Mouse (Mus musculus): ENCODE measurements at regions not wholly inside any gene's neighbourhood (a gene's known extent, or its start where the extent isn't known, plus 50 kb on each side); places are given as distances from the start of the nearest gene placed in this dataset.

- no peak overlapping the region for H3K9ac ChIP-seq (ENCODE audit: low read length)
- no peaks in the 10 kb centered on the region for H3K4me1 ChIP-seq (replicated peaks; ENCODE audit: control insufficient read depth, insufficient read depth)
- WGBS: 39% methylated on average over 6 of the region's 6 CpGs
- H3K4me2 ChIP-seq (replicated peaks; ENCODE audit: low read depth): no peak overlapping the region
- no peak overlapping the region for H3K4me3 ChIP-seq (ENCODE audit: low read depth, low read length)
- H3K9me3 ChIP-seq (ENCODE audit: control insufficient read depth, low read length): no peaks in the 10 kb centered on the region
- no peaks in the 10 kb centered on the region for H3K36me3 ChIP-seq (ENCODE audit: control insufficient read depth, insufficient read depth, low read length)
- TF ChIP-seq CTCF (IDR thresholded peaks at IDR 0.05; ENCODE audit: low read depth) (no peak), EP300 (optimal IDR thresholded peaks at IDR 0.05) (no peak)
- no peak overlapping the region for H3K27ac ChIP-seq (replicated peaks)
- no peaks in the 10 kb centered on the region for H3K27me3 ChIP-seq (ENCODE audit: control insufficient read depth, insufficient read depth, low read length)
- DNase-seq (ENCODE audit: low spot score): no peak
- ATAC-seq (ENCODE audit: low FRiP score, low TSS enrichment): no peak
These were observed 88.8 kb downstream of the Insig2 start for GRCm38 (mm10) chr1:121243576-121243975.

- no peak for ATAC-seq (ENCODE audit: low FRiP score, low TSS enrichment)
- H3K36me3 ChIP-seq (ENCODE audit: control insufficient read depth, insufficient read depth, low read length): no peaks in the 10 kb centered on the region
- H3K27me3 ChIP-seq (ENCODE audit: control insufficient read depth, insufficient read depth, low read length): no peaks in the 10 kb centered on the region
- 48% methylated on average over 2 of the region's 2 CpGs for WGBS
- no peak overlapping the region for H3K27ac ChIP-seq (replicated peaks)
- no peak overlapping the region for H3K9ac ChIP-seq (ENCODE audit: low read length)
- no peak for DNase-seq (ENCODE audit: low spot score)
- no peak overlapping the region for H3K4me2 ChIP-seq (replicated peaks; ENCODE audit: low read depth)
- H3K4me3 ChIP-seq (ENCODE audit: low read depth, low read length): no peak overlapping the region
- no peak for TF ChIP-seq EP300 (optimal IDR thresholded peaks at IDR 0.05)
- TF ChIP-seq CTCF (IDR thresholded peaks at IDR 0.05; ENCODE audit: low read depth): no peak
- no peaks in the 10 kb centered on the region for H3K9me3 ChIP-seq (ENCODE audit: control insufficient read depth, low read length)
- no peaks in the 10 kb centered on the region for H3K4me1 ChIP-seq (replicated peaks; ENCODE audit: control insufficient read depth, insufficient read depth)
These were observed 84.8 kb downstream of the Insig2 start for GRCm38 (mm10) chr1:121247556-121247955.

- no peaks in the 10 kb centered on the region for H3K4me1 ChIP-seq (replicated peaks; ENCODE audit: control insufficient read depth, insufficient read depth)
- no peak for DNase-seq (ENCODE audit: low spot score)
- H3K9me3 ChIP-seq (ENCODE audit: control insufficient read depth, low read length): no peaks in the 10 kb centered on the region
- no peak overlapping the region for H3K9ac ChIP-seq (ENCODE audit: low read length)
- H3K27ac ChIP-seq (replicated peaks): no peak overlapping the region
- no peak for TF ChIP-seq EP300 (optimal IDR thresholded peaks at IDR 0.05)
- peak; percentile 72 for TF ChIP-seq CTCF (IDR thresholded peaks at IDR 0.05; ENCODE audit: low read depth)
- no peaks in the 10 kb centered on the region for H3K36me3 ChIP-seq (ENCODE audit: control insufficient read depth, insufficient read depth, low read length)
- WGBS: 56% methylated on average over 1 of the region's 1 CpGs
- H3K4me3 ChIP-seq (ENCODE audit: low read depth, low read length): no peak overlapping the region
- H3K4me2 ChIP-seq (replicated peaks; ENCODE audit: low read depth): no peak overlapping the region
- ATAC-seq (ENCODE audit: low FRiP score, low TSS enrichment): no peak
- no peaks in the 10 kb centered on the region for H3K27me3 ChIP-seq (ENCODE audit: control insufficient read depth, insufficient read depth, low read length)
These were observed 83.3 kb downstream of the Insig2 start for GRCm38 (mm10) chr1:121249081-121249480.

GRCm38 (mm10) chr1:121250686-121251085 lies 81.7 kb downstream of the Insig2 start:
- no peak overlapping the region for H3K4me2 ChIP-seq (replicated peaks; ENCODE audit: low read depth)
- no peaks in the 10 kb centered on the region for H3K9me3 ChIP-seq (ENCODE audit: control insufficient read depth, low read length)
- no peaks in the 10 kb centered on the region for H3K36me3 ChIP-seq (ENCODE audit: control insufficient read depth, insufficient read depth, low read length)
- DNase-seq (ENCODE audit: low spot score) (no peak), ATAC-seq (ENCODE audit: low FRiP score, low TSS enrichment) (no peak)
- no peak for TF ChIP-seq CTCF (IDR thresholded peaks at IDR 0.05; ENCODE audit: low read depth)
- TF ChIP-seq EP300 (optimal IDR thresholded peaks at IDR 0.05): no peak
- no peak overlapping the region for H3K9ac ChIP-seq (ENCODE audit: low read length)
- no peaks in the 10 kb centered on the region for H3K27me3 ChIP-seq (ENCODE audit: control insufficient read depth, insufficient read depth, low read length)
- no peak overlapping the region for H3K4me3 ChIP-seq (ENCODE audit: low read depth, low read length)
- no peaks in the 10 kb centered on the region for H3K4me1 ChIP-seq (replicated peaks; ENCODE audit: control insufficient read depth, insufficient read depth)
- no peak overlapping the region for H3K27ac ChIP-seq (replicated peaks)
- 87% methylated on average over 4 of the region's 4 CpGs for WGBS

- no peak for ATAC-seq (ENCODE audit: low FRiP score, low TSS enrichment)
These were observed 80.3 kb downstream of the Insig2 start for GRCm38 (mm10) chr1:121252056-121252455.

GRCm38 (mm10) chr1:121254196-121254595 lies 78.2 kb downstream of the Insig2 start:
- Histone ChIP-seq H3K27ac (replicated peaks) (no peak overlapping the region), H3K4me2 (replicated peaks; ENCODE audit: low read depth) (no peak overlapping the region), H3K9ac (ENCODE audit: low read length) (no peak overlapping the region), H3K9me3 (ENCODE audit: control insufficient read depth, low read length) (no peaks in the 10 kb centered on the region), H3K27me3 (ENCODE audit: control insufficient read depth, insufficient read depth, low read length) (no peaks in the 10 kb centered on the region), H3K36me3 (ENCODE audit: control insufficient read depth, insufficient read depth, low read length) (no peaks in the 10 kb centered on the region), H3K4me1 (replicated peaks; ENCODE audit: control insufficient read depth, insufficient read depth) (no peaks in the 10 kb centered on the region), H3K4me3 (ENCODE audit: low read depth, low read length) (no peak overlapping the region)
- DNase-seq (ENCODE audit: low spot score): no peak
- WGBS: 73% methylated on average over 9 of the region's 9 CpGs
- TF ChIP-seq EP300 (optimal IDR thresholded peaks at IDR 0.05): no peak
- no peak for TF ChIP-seq CTCF (IDR thresholded peaks at IDR 0.05; ENCODE audit: low read depth)
- ATAC-seq (ENCODE audit: low FRiP score, low TSS enrichment): no peak

More at GRCm38 (mm10) chr1:121252056-121252455, 80.3 kb downstream of the Insig2 start:
- no peak for DNase-seq (ENCODE audit: low spot score)
- Histone ChIP-seq H3K4me2 (replicated peaks; ENCODE audit: low read depth) (no peak overlapping the region), H3K4me3 (ENCODE audit: low read depth, low read length) (no peak overlapping the region), H3K9ac (ENCODE audit: low read length) (no peak overlapping the region), H3K4me1 (replicated peaks; ENCODE audit: control insufficient read depth, insufficient read depth) (no peaks in the 10 kb centered on the region), H3K9me3 (ENCODE audit: control insufficient read depth, low read length) (no peaks in the 10 kb centered on the region), H3K27ac (replicated peaks) (no peak overlapping the region), H3K27me3 (ENCODE audit: control insufficient read depth, insufficient read depth, low read length) (no peaks in the 10 kb centered on the region), H3K36me3 (ENCODE audit: control insufficient read depth, insufficient read depth, low read length) (no peaks in the 10 kb centered on the region)
- TF ChIP-seq CTCF (IDR thresholded peaks at IDR 0.05; ENCODE audit: low read depth): no peak
- no peak for TF ChIP-seq EP300 (optimal IDR thresholded peaks at IDR 0.05)
- 71% methylated on average over 7 of the region's 7 CpGs for WGBS

Data from stomach, postnatal 0 days (tissue).